Mouse (Mus musculus) forebrain, embryonic 14.5 days (tissue): ENCODE data around the gene Eps8l1. TPM values are rescaled to one million over a fixed set of nuclear protein-coding genes. Genes with fewer than 3 reads are reported as not detected.

ENCODE experiments used
- ATAC-seq: fragments of 200-750 bp; cut with Nextera tagmentation; 2 replicates; pipeline ENCODE4 v1.8.0; 2017; ENCODE audit warnings: mild to moderate bottlenecking, moderate library complexity
- DNase-seq: peaks from one replicate; pipeline ENCODE4 v3.0.0-alpha.2; 2015; ENCODE audit warnings: low spot score
- H3K27ac ChIP-seq: fragments of 300-500 bp; sonication (generic); 2 replicates; pipeline ENCODE4 v1.5.1; 2014; ENCODE audit warnings: low read depth, mild to moderate bottlenecking, control low read depth, low read length, moderate library complexity
- H3K27me3 ChIP-seq: fragments of 300-500 bp; sonication (generic); replicated peaks from 2 replicates; pipeline ENCODE4 v1.6.1; 2014; ENCODE audit warnings: low read length, control low read depth, mixed read lengths; ENCODE audit not compliant: control insufficient read depth, insufficient read depth
- H3K36me3 ChIP-seq: fragments of 300-500 bp; sonication (generic); 2 replicates; pipeline ENCODE4 v1.6.1; 2014; ENCODE audit warnings: low read length, control low read depth; ENCODE audit not compliant: control insufficient read depth, insufficient read depth
- H3K4me1 ChIP-seq: fragments of 300-500 bp; sonication (generic); 2 replicates; pipeline ENCODE4 v1.6.1; 2014; ENCODE audit warnings: antibody characterized with exemption, low read length, control low read depth; ENCODE audit not compliant: control insufficient read depth, insufficient read depth
- H3K4me2 ChIP-seq: fragments of 300-500 bp; sonication (generic); 2 replicates; pipeline ENCODE4 v1.6.1; 2014; ENCODE audit warnings: mild to moderate bottlenecking, control low read depth, low read length
- H3K4me3 ChIP-seq: fragments of 300-500 bp; sonication (generic); 2 replicates; pipeline ENCODE4 v1.5.1; 2014; ENCODE audit warnings: low read depth, low read length, control low read depth
- H3K9ac ChIP-seq: fragments of 300-500 bp; sonication (generic); 2 replicates; pipeline ENCODE4 v1.6.1; 2014; ENCODE audit warnings: mild to moderate bottlenecking, low read length, control low read depth, moderate library complexity
- H3K9me3 ChIP-seq: fragments of 300-500 bp; sonication (generic); replicated peaks from 2 replicates; pipeline ENCODE4 v1.6.1; 2016; ENCODE audit warnings: low read length, control low read depth, mixed read lengths; ENCODE audit not compliant: control insufficient read depth
- WGBS: fragments of 180-500 bp; shearing (Covaris S2); extraction: QIAGEN DNeasy Blood & Tissue Kit; methylation state at CpG from one replicate; pipeline ENCODE4 v1.1.7; 2014; 5-methylcytosine and 5-hydroxymethylcytosine counted together
- polyA plus RNA-seq: library from polyadenylated mRNA; unstranded; fragments of >200 nt; fragmentation: Nextera tagmentation; extraction: Ambion mirVana; gene quantifications from 2 replicates; pipeline ENCODE4 v1.2.1, GENCODE M21; 2014

The Eps8l1 gene
- polyA plus RNA-seq, 1 experiment from 2014 or later, result 2.9 TPM

- DNase-seq (peak; percentile 72), ATAC-seq (peak; percentile 5)
- Histone ChIP-seq H3K4me1 (peaks cover 30% of the 10 kb centered on the region), H3K27ac (0 out of 2 replicates have a peak overlapping the region, but pooled peaks have one; percentile 85), H3K4me3 (peak overlapping the region; percentile 89), H3K27me3 (no peaks in the 10 kb centered on the region), H3K36me3 (0 out of 2 replicates have a peak, but pooled peaks cover 2% of the 10 kb centered on the region), H3K9ac (peak overlapping the region; percentile 97), H3K9me3 (no peaks in the 10 kb centered on the region), H3K4me2 (peak overlapping the region; percentile 92)
- WGBS, result 11% methylated on average over 14 of the region's 14 CpGs
Observed at GRCm38 (mm10) chr7:4502421-4503090, 42.1 kb downstream of the Eps8l1 start.

- Histone ChIP-seq H3K9ac (no peak overlapping the region), H3K36me3 (0 out of 2 replicates have a peak, but pooled peaks cover 2% of the 10 kb centered on the region), H3K27me3 (no peaks in the 10 kb centered on the region), H3K4me1 (peaks cover 29% of the 10 kb centered on the region), H3K9me3 (no peaks in the 10 kb centered on the region), H3K27ac (no peak overlapping the region), H3K4me3 (no peak overlapping the region), H3K4me2 (no peak overlapping the region)
- no peak for DNase-seq
- no peak for ATAC-seq
- WGBS, result 71% methylated on average over 4 of the region's 4 CpGs
Observed at GRCm38 (mm10) chr7:4503100-4503499, 42.6 kb downstream of the Eps8l1 start.

DNA sequence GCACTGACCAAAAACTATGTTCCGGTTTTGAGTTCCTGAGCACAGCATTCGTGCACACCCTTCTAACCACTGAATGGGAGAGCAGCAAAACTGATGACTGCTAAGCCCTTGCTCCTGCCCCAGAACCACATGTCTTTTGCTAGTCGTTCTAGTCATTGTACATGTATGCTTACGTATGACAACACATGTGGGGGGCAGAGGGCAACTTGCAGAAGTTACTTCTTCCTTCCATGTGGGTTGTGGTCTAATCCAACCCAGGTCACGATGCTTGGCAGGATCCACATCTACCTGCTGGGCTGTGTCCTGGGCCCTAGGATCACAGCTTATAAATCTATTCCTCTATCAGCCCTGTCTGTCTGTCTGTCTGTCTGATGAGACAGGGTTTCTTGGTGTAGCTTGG, 43.4 kb downstream of the Eps8l1 start:
- no peak overlapping the region for H3K9ac ChIP-seq
- WGBS, result 80% methylated on average over 5 of the region's 5 CpGs

DNA sequence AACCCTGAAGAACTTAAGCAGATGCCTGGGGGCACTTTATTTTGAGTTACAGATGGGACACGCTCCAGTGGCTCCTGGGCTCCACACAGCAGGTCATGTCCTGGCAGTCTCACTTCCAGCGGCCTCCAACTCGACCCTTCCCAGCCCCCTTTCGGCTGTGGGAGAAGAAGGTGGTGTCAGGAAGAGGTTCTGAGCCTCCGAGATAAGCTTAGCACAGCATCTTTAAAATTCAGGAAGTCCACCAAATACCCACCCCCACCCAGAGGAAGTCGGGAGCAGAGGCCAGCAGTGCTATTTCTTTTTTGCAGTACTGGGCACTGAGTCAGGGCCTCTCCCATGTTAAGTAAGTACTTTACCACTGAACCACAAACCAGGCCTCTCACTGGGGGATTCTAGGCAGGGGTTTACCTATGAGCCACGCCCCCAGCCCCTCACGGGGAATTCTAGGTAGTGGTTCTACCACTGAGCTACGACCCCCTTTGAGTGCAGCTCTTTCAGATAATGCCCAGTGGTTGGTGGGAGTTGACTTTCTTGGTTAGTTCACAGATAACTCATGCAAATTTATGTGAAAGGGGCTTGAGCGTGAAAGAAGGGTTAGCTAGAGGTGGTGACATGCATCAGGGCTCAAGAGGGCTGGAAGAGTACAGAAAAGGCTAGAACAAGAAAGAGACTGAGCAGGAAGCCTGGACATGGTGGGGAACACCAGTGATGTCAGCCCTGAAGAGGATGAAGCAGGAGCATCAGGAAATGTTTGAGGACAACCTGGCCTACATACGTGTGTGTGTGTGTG, 44.4 kb downstream of the Eps8l1 start:
- Histone ChIP-seq H3K4me1 (peaks cover 12% of the 10 kb centered on the region), H3K27ac (no peak overlapping the region), H3K9me3 (no peaks in the 10 kb centered on the region), H3K4me3 (no peak overlapping the region), H3K4me2 (no peak overlapping the region), H3K27me3 (no peaks in the 10 kb centered on the region), H3K36me3 (no peaks in the 10 kb centered on the region), H3K9ac (no peak overlapping the region)
- no peak for ATAC-seq
- no peak for DNase-seq
- 69% methylated on average over 11 of the region's 11 CpGs for WGBS

More for the DNA sequence above, 43.4 kb downstream of the Eps8l1 start:
- Histone ChIP-seq H3K4me1 (peaks cover 21% of the 10 kb centered on the region), H3K4me2 (no peak overlapping the region), H3K27me3 (no peaks in the 10 kb centered on the region), H3K9me3 (no peaks in the 10 kb centered on the region), H3K27ac (no peak overlapping the region), H3K4me3 (no peak overlapping the region), H3K36me3 (0 out of 2 replicates have a peak, but pooled peaks cover 2% of the 10 kb centered on the region)
- no peak for DNase-seq
- ATAC-seq, result no peak

DNA sequence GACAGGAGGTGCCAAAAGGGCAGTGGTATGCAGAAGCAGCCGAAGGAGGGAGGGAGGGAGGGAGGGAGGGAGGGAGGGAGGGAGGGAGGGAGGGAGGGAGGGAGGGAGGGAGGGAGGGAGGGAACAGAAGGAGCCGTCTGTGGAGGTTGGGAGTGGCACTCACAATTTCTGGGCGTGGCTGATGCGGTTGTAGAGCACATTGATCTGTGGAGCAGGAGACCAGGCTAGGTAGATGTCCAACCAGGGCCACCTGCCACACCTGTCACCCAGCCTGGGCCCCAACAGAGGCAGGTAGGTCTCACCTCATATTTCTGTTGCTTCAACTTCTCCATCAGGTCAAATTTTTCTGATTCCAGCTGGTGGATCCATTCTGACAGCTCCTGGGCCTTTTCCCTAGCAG, 46.7 kb downstream of the Eps8l1 start:
- no peaks in the 10 kb centered on the region for H3K27me3 ChIP-seq
- H3K4me1 ChIP-seq, result peaks cover 2% of the 10 kb centered on the region; the same call in 1 of the 2 replicates
- no peak overlapping the region for H3K9ac ChIP-seq
- no peak overlapping the region for H3K27ac ChIP-seq
- no peaks in the 10 kb centered on the region for H3K9me3 ChIP-seq
- H3K4me3 ChIP-seq, result no peak overlapping the region
- 63% methylated on average over 3 of the region's 4 CpGs for WGBS
- H3K36me3 ChIP-seq, result no peaks in the 10 kb centered on the region
- H3K4me2 ChIP-seq, result no peak overlapping the region
- DNase-seq (no peak), ATAC-seq (no peak)

- WGBS, result 87% methylated on average over 24 of the region's 32 CpGs
- no peak overlapping the region for H3K4me2 ChIP-seq
- H3K36me3 ChIP-seq, result no peaks in the 10 kb centered on the region
- H3K4me3 ChIP-seq, result no peak overlapping the region
- no peak overlapping the region for H3K27ac ChIP-seq
- no peaks in the 10 kb centered on the region for H3K4me1 ChIP-seq
- no peak for DNase-seq
- no peak overlapping the region for H3K9ac ChIP-seq
- ATAC-seq, result no peak
- H3K9me3 ChIP-seq, result no peaks in the 10 kb centered on the region
- H3K27me3 ChIP-seq, result no peaks in the 10 kb centered on the region
Observed at GRCm38 (mm10) chr7:4508062-4508738, 47.7 kb downstream of the Eps8l1 start.

- 91% methylated on average over 8 of the region's 8 CpGs for WGBS
Observed at GRCm38 (mm10) chr7:4508739-4509116, 48.3 kb downstream of the Eps8l1 start.

DNA sequence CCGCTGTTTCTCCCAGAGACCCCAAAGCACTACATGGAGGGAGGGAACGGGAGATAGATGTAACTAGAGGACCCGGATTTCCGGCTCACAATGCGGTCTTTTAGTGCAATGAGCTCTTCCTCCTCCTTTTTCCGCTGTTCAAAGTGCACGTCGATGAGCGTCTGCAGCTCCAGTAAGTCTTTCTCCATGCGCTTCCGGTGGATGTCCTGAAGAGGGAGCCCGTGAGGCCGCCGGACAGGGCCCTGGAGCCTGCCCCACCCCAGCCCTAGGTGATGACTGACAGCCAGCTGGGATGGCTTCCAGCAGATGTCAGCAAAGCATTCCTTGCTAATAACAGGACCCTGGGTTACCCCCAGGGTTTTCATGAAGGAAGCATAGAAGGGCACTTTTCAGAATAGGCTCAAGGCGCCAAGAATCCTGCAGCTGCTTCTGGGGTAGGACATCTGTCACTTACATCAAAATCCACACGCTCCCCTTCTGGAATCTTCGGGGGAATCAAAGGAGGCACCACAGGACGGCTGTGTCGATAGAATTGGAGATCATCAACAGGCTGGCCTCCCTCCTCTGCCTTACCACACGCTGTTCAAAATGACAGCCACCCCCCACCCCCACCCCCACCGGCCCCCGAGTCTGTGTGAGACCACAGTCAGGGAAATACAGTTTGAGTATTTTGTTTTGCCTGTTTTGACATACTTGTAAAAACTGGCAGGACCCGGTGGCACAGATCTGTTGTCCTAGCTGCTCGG, 49.6 kb downstream of the Eps8l1 start:
- Histone ChIP-seq H3K36me3 (no peaks in the 10 kb centered on the region), H3K27ac (no peak overlapping the region), H3K4me3 (no peak overlapping the region), H3K27me3 (no peaks in the 10 kb centered on the region), H3K9ac (no peak overlapping the region), H3K4me2 (no peak overlapping the region), H3K9me3 (no peaks in the 10 kb centered on the region), H3K4me1 (no peaks in the 10 kb centered on the region)
- WGBS, result 16% methylated on average over 24 of the region's 24 CpGs
- ATAC-seq (peak; percentile 74), DNase-seq (peak; percentile 82)

More at GRCm38 (mm10) chr7:4508739-4509116, 48.3 kb downstream of the Eps8l1 start:
- ATAC-seq, result no peak
- Histone ChIP-seq H3K4me2 (no peak overlapping the region), H3K27ac (no peak overlapping the region), H3K9me3 (no peaks in the 10 kb centered on the region), H3K36me3 (no peaks in the 10 kb centered on the region), H3K4me3 (no peak overlapping the region), H3K27me3 (no peaks in the 10 kb centered on the region), H3K9ac (no peak overlapping the region), H3K4me1 (no peaks in the 10 kb centered on the region)
- DNase-seq, result no peak
